Mouse (Mus musculus) heart, postnatal 4 days (tissue): ENCODE measurements at regions not wholly inside any gene's neighbourhood (a gene's known extent, or its start where the extent isn't known, plus 50 kb on each side); places are given as distances from the start of the nearest gene placed in this dataset.
"Not testable (repeated sequence)": the region's sequence is repeated elsewhere in the genome, so short reads cannot be mapped to it uniquely, and the experiment has no call there.

Experiments used
- DNase-seq: peaks from one replicate; pipeline ENCODE4 v3.0.0; 2021

- no peak for DNase-seq
Observed at GRCm38 (mm10) chr10:56783941-56784340, 406.8 kb downstream of the Gja1 start.

- DNase-seq = no peak
Observed at GRCm38 (mm10) chr10:56788081-56788480, 411.0 kb downstream of the Gja1 start.

GRCm38 (mm10) chr10:56793074-56793473 lies 415.9 kb downstream of the Gja1 start:
- DNase-seq = no peak

GRCm38 (mm10) chr10:56795396-56795795 lies 418.3 kb downstream of the Gja1 start:
- DNase-seq = no peak

GRCm38 (mm10) chr10:56799307-56799706 lies 422.2 kb downstream of the Gja1 start:
- no peak for DNase-seq

GRCm38 (mm10) chr10:56799745-56800144 lies 422.6 kb downstream of the Gja1 start:
- no peak for DNase-seq

GRCm38 (mm10) chr10:56809006-56809405 lies 431.9 kb downstream of the Gja1 start:
- no peak for DNase-seq

GRCm38 (mm10) chr10:56822158-56822557 lies 445.0 kb downstream of the Gja1 start:
- DNase-seq = no peak

GRCm38 (mm10) chr10:56831331-56831730 lies 454.2 kb downstream of the Gja1 start:
- no peak for DNase-seq

- DNase-seq = no peak
Observed at GRCm38 (mm10) chr10:56831966-56832365, 454.8 kb downstream of the Gja1 start.

GRCm38 (mm10) chr10:56836130-56836529 lies 459.0 kb downstream of the Gja1 start:
- no peak for DNase-seq

- DNase-seq = no peak
Observed at GRCm38 (mm10) chr10:56839006-56839495, 461.9 kb downstream of the Gja1 start.

GRCm38 (mm10) chr10:56839545-56839944 lies 462.4 kb downstream of the Gja1 start:
- no peak for DNase-seq

- peak; percentile 65 for DNase-seq
Observed at GRCm38 (mm10) chr10:56840732-56841131, 463.6 kb downstream of the Gja1 start.

GRCm38 (mm10) chr10:56841486-56841885 lies 464.4 kb downstream of the Gja1 start:
- no peak for DNase-seq

- no peak for DNase-seq
Observed at GRCm38 (mm10) chr10:56841973-56842372, 464.8 kb downstream of the Gja1 start.

- no peak for DNase-seq
Observed at GRCm38 (mm10) chr10:56852484-56852883, 475.4 kb downstream of the Gja1 start.

- DNase-seq = no peak
Observed at GRCm38 (mm10) chr10:56856186-56856585, 479.1 kb downstream of the Gja1 start.

GRCm38 (mm10) chr10:56879744-56880143 lies 502.6 kb downstream of the Gja1 start:
- DNase-seq = no peak

- peak; percentile 17 for DNase-seq
Observed at GRCm38 (mm10) chr10:56880154-56880591, 503.0 kb downstream of the Gja1 start.

GRCm38 (mm10) chr10:56884456-56885410 lies 507.6 kb downstream of the Gja1 start:
- peak; percentile 7 for DNase-seq

- DNase-seq = not testable (repeated sequence)
Observed at GRCm38 (mm10) chr10:56891530-56891929, 514.4 kb downstream of the Gja1 start.

- DNase-seq = no peak
Observed at GRCm38 (mm10) chr10:56892666-56893209, 515.6 kb downstream of the Gja1 start.
